Mouse (Mus musculus): ENCODE measurements around the gene Spef1. TPM values are rescaled to one million over a fixed set of nuclear protein-coding genes. Genes with fewer than 3 reads are reported as not detected.
A peak's percentile ranks its signal among the peaks of the same experiment; 100 is the strongest.

Gene Spef1
- polyA plus RNA-seq, 1 experiment: 8.2 TPM

- peaks cover 18% of the 10 kb centered on the region for H3K4me1 ChIP-seq (ENCODE audit: control insufficient read depth, insufficient read depth, insufficient read length, low read length)
- no peak for TF ChIP-seq POLR2A (IDR thresholded peaks at IDR 0.05; ENCODE audit: low read depth, low read length)
- peak; percentile 68; the same call in 1 of the 2 replicates for TF ChIP-seq CTCF (IDR thresholded peaks at IDR 0.05; ENCODE audit: extremely low read depth, insufficient read length, insufficient replicate concordance, low read depth, low read length)
- H3K27ac ChIP-seq (ENCODE audit: insufficient read depth, low read depth, low read length): no peak overlapping the region
- no peaks in the 10 kb centered on the region for H3K27me3 ChIP-seq (ENCODE audit: control insufficient read depth, insufficient read depth, low read length)
- 29% methylated on average over 18 of the region's 18 CpGs for WGBS
- H3K36me3 ChIP-seq (ENCODE audit: control insufficient read depth, insufficient read depth, low read length): peaks cover 6% of the 10 kb centered on the region
- peak overlapping the region; percentile 27 for H3K4me3 ChIP-seq (ENCODE audit: low read depth, low read length)
Measured at GRCm38 (mm10) chr2:131142592-131142991, 44.5 kb downstream of the Spef1 start.

GRCm38 (mm10) chr2:131141336-131141986, 45.6 kb downstream of the Spef1 start:
- WGBS: 82% methylated on average over 8 of the region's 8 CpGs
- H3K27me3 ChIP-seq (ENCODE audit: control insufficient read depth, insufficient read depth, low read length): no peaks in the 10 kb centered on the region
- TF ChIP-seq CTCF (IDR thresholded peaks at IDR 0.05; ENCODE audit: extremely low read depth, insufficient read length, insufficient replicate concordance, low read depth, low read length) (no peak), POLR2A (IDR thresholded peaks at IDR 0.05; ENCODE audit: low read depth, low read length) (no peak)
- no peak overlapping the region for H3K4me3 ChIP-seq (ENCODE audit: low read depth, low read length)
- H3K27ac ChIP-seq (ENCODE audit: insufficient read depth, low read depth, low read length): no peak overlapping the region
- H3K36me3 ChIP-seq (ENCODE audit: control insufficient read depth, insufficient read depth, low read length): 0 out of 2 replicates have a peak, but pooled peaks cover 2% of the 10 kb centered on the region
- peaks cover 18% of the 10 kb centered on the region for H3K4me1 ChIP-seq (ENCODE audit: control insufficient read depth, insufficient read depth, insufficient read length, low read length)

- WGBS: 53% methylated on average over 5 of the region's 5 CpGs
- Histone ChIP-seq H3K4me3 (ENCODE audit: low read depth, low read length) (no peak overlapping the region), H3K4me1 (ENCODE audit: control insufficient read depth, insufficient read depth, insufficient read length, low read length) (peaks cover 18% of the 10 kb centered on the region), H3K27ac (ENCODE audit: insufficient read depth, low read depth, low read length) (peak overlapping the region; percentile 11; the same call in 1 of the 2 replicates), H3K36me3 (ENCODE audit: control insufficient read depth, insufficient read depth, low read length) (0 out of 2 replicates have a peak, but pooled peaks cover 2% of the 10 kb centered on the region), H3K27me3 (ENCODE audit: control insufficient read depth, insufficient read depth, low read length) (no peaks in the 10 kb centered on the region)
- TF ChIP-seq POLR2A (IDR thresholded peaks at IDR 0.05; ENCODE audit: low read depth, low read length) (no peak), CTCF (IDR thresholded peaks at IDR 0.05; ENCODE audit: extremely low read depth, insufficient read length, insufficient replicate concordance, low read depth, low read length) (no peak)
Measured at GRCm38 (mm10) chr2:131140533-131140905, 46.6 kb downstream of the Spef1 start.

GRCm38 (mm10) chr2:131139886-131140532, 47.1 kb downstream of the Spef1 start:
- no peak overlapping the region for H3K4me3 ChIP-seq (ENCODE audit: low read depth, low read length)
- 13% methylated on average over 5 of the region's 5 CpGs for WGBS
- TF ChIP-seq POLR2A (IDR thresholded peaks at IDR 0.05; ENCODE audit: low read depth, low read length) (no peak), CTCF (IDR thresholded peaks at IDR 0.05; ENCODE audit: extremely low read depth, insufficient read length, insufficient replicate concordance, low read depth, low read length) (no peak)
- H3K27me3 ChIP-seq (ENCODE audit: control insufficient read depth, insufficient read depth, low read length): no peaks in the 10 kb centered on the region
- H3K27ac ChIP-seq (ENCODE audit: insufficient read depth, low read depth, low read length): no peak overlapping the region
- no peaks in the 10 kb centered on the region for H3K36me3 ChIP-seq (ENCODE audit: control insufficient read depth, insufficient read depth, low read length)
- H3K4me1 ChIP-seq (ENCODE audit: control insufficient read depth, insufficient read depth, insufficient read length, low read length): peaks cover 18% of the 10 kb centered on the region

GRCm38 (mm10) chr2:131139287-131139686, 47.8 kb downstream of the Spef1 start:
- TF ChIP-seq POLR2A (IDR thresholded peaks at IDR 0.05; ENCODE audit: low read depth, low read length): no peak
- no peak for TF ChIP-seq CTCF (IDR thresholded peaks at IDR 0.05; ENCODE audit: extremely low read depth, insufficient read length, insufficient replicate concordance, low read depth, low read length)
- H3K4me1 ChIP-seq (ENCODE audit: control insufficient read depth, insufficient read depth, insufficient read length, low read length): peaks cover 18% of the 10 kb centered on the region
- no peaks in the 10 kb centered on the region for H3K36me3 ChIP-seq (ENCODE audit: control insufficient read depth, insufficient read depth, low read length)
- H3K27ac ChIP-seq (ENCODE audit: insufficient read depth, low read depth, low read length): no peak overlapping the region
- WGBS: 85% methylated on average over 5 of the region's 5 CpGs
- no peak overlapping the region for H3K4me3 ChIP-seq (ENCODE audit: low read depth, low read length)
- no peaks in the 10 kb centered on the region for H3K27me3 ChIP-seq (ENCODE audit: control insufficient read depth, insufficient read depth, low read length)

GRCm38 (mm10) chr2:131138760-131139159, 48.3 kb downstream of the Spef1 start:
- WGBS: 89% methylated on average over 7 of the region's 7 CpGs

GRCm38 (mm10) chr2:131138296-131138695, 48.8 kb downstream of the Spef1 start:
- peaks cover 18% of the 10 kb centered on the region for H3K4me1 ChIP-seq (ENCODE audit: control insufficient read depth, insufficient read depth, insufficient read length, low read length)
- no peak overlapping the region for H3K27ac ChIP-seq (ENCODE audit: insufficient read depth, low read depth, low read length)
- no peaks in the 10 kb centered on the region for H3K36me3 ChIP-seq (ENCODE audit: control insufficient read depth, insufficient read depth, low read length)
- no peaks in the 10 kb centered on the region for H3K27me3 ChIP-seq (ENCODE audit: control insufficient read depth, insufficient read depth, low read length)
- TF ChIP-seq CTCF (IDR thresholded peaks at IDR 0.05; ENCODE audit: extremely low read depth, insufficient read length, insufficient replicate concordance, low read depth, low read length): no peak
- no peak for TF ChIP-seq POLR2A (IDR thresholded peaks at IDR 0.05; ENCODE audit: low read depth, low read length)
- H3K4me3 ChIP-seq (ENCODE audit: low read depth, low read length): no peak overlapping the region
- WGBS: 86% methylated on average over 4 of the region's 4 CpGs

More at GRCm38 (mm10) chr2:131138760-131139159, 48.3 kb downstream of the Spef1 start:
- no peaks in the 10 kb centered on the region for H3K36me3 ChIP-seq (ENCODE audit: control insufficient read depth, insufficient read depth, low read length)
- H3K4me3 ChIP-seq (ENCODE audit: low read depth, low read length): no peak overlapping the region
- no peaks in the 10 kb centered on the region for H3K27me3 ChIP-seq (ENCODE audit: control insufficient read depth, insufficient read depth, low read length)
- peaks cover 18% of the 10 kb centered on the region for H3K4me1 ChIP-seq (ENCODE audit: control insufficient read depth, insufficient read depth, insufficient read length, low read length)
- H3K27ac ChIP-seq (ENCODE audit: insufficient read depth, low read depth, low read length): no peak overlapping the region
- TF ChIP-seq POLR2A (IDR thresholded peaks at IDR 0.05; ENCODE audit: low read depth, low read length) (no peak), CTCF (IDR thresholded peaks at IDR 0.05; ENCODE audit: extremely low read depth, insufficient read length, insufficient replicate concordance, low read depth, low read length) (no peak)

Data from small intestine, adult 2 months (tissue).